Mouse (Mus musculus) embryonic facial prominence, embryonic 13.5 days (tissue): ENCODE data around the gene Akr7a5. TPM values are rescaled to one million over a fixed set of nuclear protein-coding genes. Genes with fewer than 3 reads are reported as not detected.
A peak's percentile ranks its signal among the peaks of the same experiment; 100 is the strongest.

Experiments used
- ATAC-seq: fragments of 200-750 bp; cut with Nextera tagmentation; 2 replicates; pipeline ENCODE4 v1.8.0; 2017; ENCODE audit warnings: low read depth; ENCODE audit not compliant: insufficient number of reproducible peaks, insufficient read depth, low FRiP score, low TSS enrichment
- H3K27ac ChIP-seq: fragments of 300-500 bp; sonication (generic); 2 replicates; pipeline ENCODE4 v1.5.1; 2015; ENCODE audit warnings: moderate library complexity, mild to moderate bottlenecking, inconsistent platforms
- H3K27me3 ChIP-seq: fragments of 300-500 bp; sonication (generic); 2 replicates; pipeline ENCODE4 v1.6.1; 2015; ENCODE audit warnings: mild to moderate bottlenecking, inconsistent platforms
- H3K36me3 ChIP-seq: fragments of 300-500 bp; sonication (generic); 2 replicates; pipeline ENCODE4 v1.6.1; 2015; ENCODE audit warnings: mild to moderate bottlenecking, inconsistent platforms
- H3K4me1 ChIP-seq: fragments of 300-500 bp; sonication (generic); 2 replicates; pipeline ENCODE4 v1.6.1; 2015; ENCODE audit warnings: inconsistent platforms
- H3K4me2 ChIP-seq: fragments of 300-500 bp; sonication (generic); 2 replicates; pipeline ENCODE4 v1.6.1; 2015; ENCODE audit warnings: moderate library complexity, mild to moderate bottlenecking, inconsistent platforms
- H3K4me3 ChIP-seq: fragments of 300-500 bp; sonication (generic); 2 replicates; pipeline ENCODE4 v1.5.1; 2015; ENCODE audit warnings: mild to moderate bottlenecking, inconsistent platforms
- H3K9ac ChIP-seq: fragments of 300-500 bp; sonication (generic); 2 replicates; pipeline ENCODE4 v1.6.1; 2015; ENCODE audit warnings: mild to moderate bottlenecking, inconsistent platforms
- H3K9me3 ChIP-seq: fragments of 300-500 bp; sonication (generic); 2 replicates; pipeline ENCODE4 v1.6.1; 2016; ENCODE audit warnings: inconsistent platforms
- WGBS: fragments of 180-500 bp; shearing (Covaris S2); methylation state at CpG from one replicate; pipeline ENCODE4 v1.1.7; 2015; ENCODE audit warnings: mixed read lengths; 5-methylcytosine and 5-hydroxymethylcytosine counted together
- polyA plus RNA-seq: library from polyadenylated mRNA; unstranded; fragments of >200 nt; fragmentation: Nextera tagmentation; extraction: Ambion mirVana; gene quantifications from 2 replicates; pipeline ENCODE4 v1.2.1, GENCODE M21; 2015

Gene Akr7a5
- polyA plus RNA-seq, 1 experiment from 2014 or later = 121 TPM

DNA sequence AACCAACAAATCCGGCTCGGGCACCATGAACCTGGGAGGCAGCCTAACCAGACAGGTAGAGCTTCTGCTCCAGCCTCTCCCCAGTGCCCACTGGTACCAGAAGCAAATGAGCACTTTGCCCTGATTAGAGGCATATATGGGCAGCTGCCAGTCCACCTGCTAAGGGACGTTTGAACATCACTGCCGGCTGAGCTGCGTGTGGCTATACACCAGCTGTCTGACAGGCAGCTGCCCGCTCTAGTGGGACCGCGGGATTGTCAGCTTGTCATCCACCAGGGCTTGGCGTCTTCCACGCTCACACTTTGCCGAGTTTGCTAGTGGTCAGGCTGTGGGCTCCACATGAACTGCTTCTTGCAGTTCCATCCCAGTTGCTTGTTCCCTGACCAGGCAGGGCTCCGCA, 30.0 kb upstream of the Akr7a5 start:
- H3K4me1 ChIP-seq = peaks cover 44% of the 10 kb centered on the region
- H3K4me2 ChIP-seq = no peak overlapping the region
- no peak for ATAC-seq
- H3K9ac ChIP-seq = no peak overlapping the region
- H3K27ac ChIP-seq = no peak overlapping the region
- peaks cover 70% of the 10 kb centered on the region for H3K36me3 ChIP-seq
- H3K27me3 ChIP-seq = no peaks in the 10 kb centered on the region
- H3K9me3 ChIP-seq = no peaks in the 10 kb centered on the region
- no peak overlapping the region for H3K4me3 ChIP-seq
- 91% methylated on average over 12 of the region's 12 CpGs for WGBS

DNA sequence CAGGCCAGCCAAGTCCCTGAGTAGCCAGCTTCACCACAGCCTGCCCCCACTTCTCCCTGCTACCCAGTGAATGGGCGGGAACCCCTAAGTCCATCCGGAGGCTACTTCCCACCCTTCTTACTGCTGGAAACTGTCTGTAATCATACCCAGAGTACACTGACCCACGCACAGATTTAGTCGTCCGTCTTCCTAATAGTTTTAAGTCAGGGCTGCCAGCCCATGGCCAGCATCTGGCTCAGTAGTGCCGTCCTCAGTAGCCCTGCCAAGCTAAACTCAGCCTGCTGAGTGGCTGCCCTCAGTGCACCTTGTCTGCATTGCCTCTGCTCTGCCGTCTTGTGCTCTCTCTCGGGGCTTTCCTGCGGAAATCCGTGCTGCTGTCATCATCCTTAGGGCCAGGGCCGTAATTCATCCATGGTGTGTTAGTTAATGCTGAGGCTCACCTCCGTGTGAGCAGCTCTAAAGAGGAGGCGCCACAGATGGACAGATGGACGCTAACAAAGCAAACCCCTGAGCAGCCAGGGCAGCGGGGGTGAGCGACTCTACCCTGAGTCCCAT, 28.7 kb upstream of the Akr7a5 start:
- Histone ChIP-seq H3K4me1 (peaks cover 33% of the 10 kb centered on the region), H3K4me2 (no peak overlapping the region), H3K9ac (no peak overlapping the region), H3K27me3 (no peaks in the 10 kb centered on the region), H3K27ac (no peak overlapping the region), H3K36me3 (peaks cover 78% of the 10 kb centered on the region), H3K9me3 (no peaks in the 10 kb centered on the region), H3K4me3 (no peak overlapping the region)
- no peak for ATAC-seq
- WGBS = 92% methylated on average over 16 of the region's 16 CpGs

DNA sequence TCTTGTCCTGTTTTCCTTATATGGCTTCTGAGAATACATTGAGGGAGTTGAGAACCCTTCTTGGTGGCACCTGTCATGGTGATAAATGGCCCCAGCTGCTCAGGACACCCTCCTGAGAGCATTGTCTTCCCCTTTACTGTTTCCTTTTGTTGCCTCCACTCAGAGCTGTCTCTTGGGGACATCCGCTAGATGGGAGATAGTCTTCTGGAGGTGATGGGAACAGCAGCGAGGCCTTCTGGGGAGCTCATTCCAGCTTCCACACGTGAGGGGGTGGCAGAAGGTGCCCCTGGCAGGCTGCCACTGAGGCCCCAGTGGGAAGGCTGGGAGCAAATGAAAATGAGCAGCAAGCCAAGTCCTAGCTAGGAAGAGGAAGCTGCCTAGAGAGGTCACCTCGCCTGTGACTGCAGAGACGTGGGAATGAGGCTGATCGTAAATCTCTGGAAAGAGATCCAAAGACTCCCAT, 27.6 kb upstream of the Akr7a5 start:
- Histone ChIP-seq H3K27me3 (no peaks in the 10 kb centered on the region), H3K36me3 (peaks cover 82% of the 10 kb centered on the region), H3K27ac (no peak overlapping the region), H3K4me3 (no peak overlapping the region), H3K4me2 (no peak overlapping the region), H3K9me3 (no peaks in the 10 kb centered on the region), H3K9ac (no peak overlapping the region), H3K4me1 (peaks cover 32% of the 10 kb centered on the region)
- ATAC-seq = no peak
- 79% methylated on average over 6 of the region's 6 CpGs for WGBS

DNA sequence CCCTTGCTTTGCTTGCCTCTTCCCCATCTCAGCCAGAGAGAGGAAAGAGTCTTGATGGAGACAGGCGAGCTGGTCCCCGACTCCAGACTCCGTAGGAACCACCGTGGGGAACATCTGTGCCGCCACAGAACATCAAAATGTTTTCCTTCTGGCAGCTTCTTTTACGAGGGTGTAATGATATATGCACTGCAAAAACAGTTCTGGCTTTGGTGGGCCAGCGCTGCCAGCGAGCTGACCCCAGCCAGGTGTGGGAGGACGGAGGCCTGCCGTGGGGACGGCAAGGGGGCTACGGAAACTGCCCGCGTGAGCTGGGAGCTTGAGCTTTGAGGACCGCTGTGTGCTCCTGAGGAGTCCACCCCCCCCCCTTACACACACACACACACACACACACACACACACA, 25.7 kb upstream of the Akr7a5 start:
- Histone ChIP-seq H3K4me3 (no peak overlapping the region), H3K36me3 (peaks cover 96% of the 10 kb centered on the region), H3K27me3 (no peaks in the 10 kb centered on the region), H3K9me3 (no peaks in the 10 kb centered on the region), H3K4me1 (peaks cover 45% of the 10 kb centered on the region), H3K27ac (peak overlapping the region; percentile 33; the same call in 1 of the 2 replicates), H3K9ac (no peak overlapping the region), H3K4me2 (no peak overlapping the region)
- no peak for ATAC-seq
- 59% methylated on average over 15 of the region's 15 CpGs for WGBS

DNA sequence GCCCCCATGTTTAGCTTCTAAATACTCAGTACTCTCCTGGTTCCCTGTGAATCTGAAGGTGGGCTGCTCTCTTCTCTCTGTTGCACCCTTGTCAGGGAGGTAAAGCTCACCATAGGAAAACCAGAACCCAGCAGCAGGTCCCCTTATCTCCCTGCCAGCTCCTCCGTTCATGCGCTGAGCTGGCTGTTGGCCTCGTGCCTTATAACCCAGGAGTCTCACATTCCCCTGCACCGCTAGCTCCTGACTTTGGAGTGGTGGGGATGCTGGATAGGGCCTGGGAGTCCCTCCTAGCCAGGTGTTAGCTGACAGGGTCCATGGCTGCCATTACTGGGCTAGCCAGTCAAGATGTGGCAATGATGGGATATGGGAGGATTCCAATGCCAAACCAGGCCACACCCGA, 24.3 kb upstream of the Akr7a5 start:
- H3K36me3 ChIP-seq = peaks cover 96% of the 10 kb centered on the region
- H3K9me3 ChIP-seq = no peaks in the 10 kb centered on the region
- H3K27ac ChIP-seq = peak overlapping the region; percentile 72; the same call in 1 of the 2 replicates
- no peaks in the 10 kb centered on the region for H3K27me3 ChIP-seq
- H3K4me3 ChIP-seq = no peak overlapping the region
- H3K9ac ChIP-seq = no peak overlapping the region
- ATAC-seq = no peak
- H3K4me2 ChIP-seq = no peak overlapping the region
- 85% methylated on average over 5 of the region's 5 CpGs for whole genome bisulfite sequencing
- H3K4me1 ChIP-seq = peaks cover 45% of the 10 kb centered on the region

DNA sequence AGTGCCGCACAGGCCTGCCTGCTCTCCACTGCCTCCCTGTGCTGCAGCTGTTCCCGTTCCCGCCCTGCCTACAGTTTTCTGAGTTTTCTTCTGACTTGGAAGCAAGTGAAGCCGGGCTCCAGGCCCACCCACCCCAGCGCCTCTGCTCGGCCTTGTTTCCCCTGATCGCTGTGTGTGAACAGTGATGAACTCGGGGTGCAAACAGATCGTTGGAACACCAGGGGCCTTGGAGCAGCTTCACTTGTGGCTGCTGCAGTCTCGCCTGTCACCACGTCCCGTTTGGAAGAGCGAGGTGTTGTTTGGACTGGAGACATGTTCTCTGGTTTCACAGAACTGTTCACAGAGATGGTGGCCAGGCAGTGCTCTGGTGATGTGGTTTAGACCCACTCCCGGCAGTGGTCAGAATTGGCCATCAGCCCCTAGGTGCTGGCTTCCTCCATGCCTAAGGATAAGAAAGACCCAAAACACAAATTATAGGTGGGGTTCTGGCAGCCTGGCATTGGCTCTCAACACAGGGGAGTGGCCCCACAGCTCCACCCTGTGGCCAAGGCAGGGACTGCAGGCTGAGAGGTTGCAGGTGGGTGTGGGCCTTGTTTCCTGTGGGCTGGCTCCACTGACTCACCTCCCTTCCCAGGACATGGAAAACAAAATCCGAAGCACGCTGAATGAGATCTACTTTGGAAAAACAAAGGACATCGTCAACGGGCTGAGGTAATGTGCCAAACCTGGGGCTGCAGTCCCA, 23.3 kb upstream of the Akr7a5 start:
- H3K4me1 ChIP-seq = peaks cover 43% of the 10 kb centered on the region
- H3K27me3 ChIP-seq = no peaks in the 10 kb centered on the region
- peaks cover 94% of the 10 kb centered on the region for H3K36me3 ChIP-seq
- 72% methylated on average over 18 of the region's 18 CpGs for whole genome bisulfite sequencing
- H3K9ac ChIP-seq = no peak overlapping the region
- peak overlapping the region; percentile 72 for H3K27ac ChIP-seq
- ATAC-seq = no peak
- H3K4me3 ChIP-seq = no peak overlapping the region
- H3K9me3 ChIP-seq = no peaks in the 10 kb centered on the region
- H3K4me2 ChIP-seq = no peak overlapping the region

DNA sequence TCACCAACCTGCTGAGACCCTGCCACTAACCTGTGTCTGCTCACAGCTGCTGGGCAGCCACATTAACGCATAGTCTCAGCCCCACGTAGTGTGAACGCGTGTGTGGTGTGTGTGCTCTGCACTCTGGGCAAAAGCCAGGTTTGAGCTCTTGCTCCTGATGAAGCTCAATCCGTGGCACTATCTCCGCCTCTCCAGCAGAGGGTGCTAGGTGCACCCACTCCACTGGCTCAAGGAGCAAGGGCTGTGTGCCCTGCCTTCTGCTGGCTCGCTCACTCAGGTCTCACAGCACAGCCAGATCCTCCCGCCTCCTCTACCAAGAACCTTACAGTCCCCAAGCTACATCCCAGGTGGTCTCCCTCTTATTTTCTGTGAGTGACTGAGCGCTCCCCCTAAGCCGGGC, 21.5 kb upstream of the Akr7a5 start:
- peaks cover 81% of the 10 kb centered on the region for H3K36me3 ChIP-seq
- ATAC-seq = no peak
- H3K4me2 ChIP-seq = no peak overlapping the region
- 49% methylated on average over 10 of the region's 10 CpGs for WGBS
- H3K27me3 ChIP-seq = no peaks in the 10 kb centered on the region
- H3K27ac ChIP-seq = peak overlapping the region; percentile 16; the same call in 1 of the 2 replicates
- H3K4me1 ChIP-seq = peaks cover 35% of the 10 kb centered on the region
- no peaks in the 10 kb centered on the region for H3K9me3 ChIP-seq
- H3K9ac ChIP-seq = peak overlapping the region; percentile 16; the same call in 1 of the 2 replicates
- no peak overlapping the region for H3K4me3 ChIP-seq

DNA sequence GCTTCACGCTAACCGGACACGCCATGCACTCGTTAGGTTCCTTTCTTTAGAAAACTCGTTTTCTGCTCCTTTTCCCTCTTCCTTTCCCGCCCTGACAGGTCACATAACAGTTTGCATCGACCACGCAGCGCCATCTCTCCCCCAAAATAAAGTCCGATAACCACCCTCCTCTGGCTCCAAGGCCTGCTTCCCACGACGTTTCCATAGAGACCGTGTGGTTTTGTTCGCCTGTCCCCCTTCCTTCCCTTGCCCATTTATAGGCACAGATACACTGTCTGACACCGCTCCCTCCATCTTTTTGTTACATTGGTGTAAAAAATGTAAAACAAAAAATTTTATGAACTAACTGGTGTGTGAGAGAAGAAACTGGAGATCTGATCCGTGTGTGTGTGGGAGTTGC, 19.4 kb upstream of the Akr7a5 start:
- H3K27ac ChIP-seq = no peak overlapping the region; the same call in 1 of the 2 replicates
- no peaks in the 10 kb centered on the region for H3K9me3 ChIP-seq
- ATAC-seq = no peak
- no peaks in the 10 kb centered on the region for H3K27me3 ChIP-seq
- no peak overlapping the region for H3K9ac ChIP-seq
- H3K4me3 ChIP-seq = no peak overlapping the region
- peaks cover 64% of the 10 kb centered on the region for H3K36me3 ChIP-seq
- H3K4me2 ChIP-seq = no peak overlapping the region
- H3K4me1 ChIP-seq = peaks cover 28% of the 10 kb centered on the region
- WGBS = 85% methylated on average over 16 of the region's 16 CpGs

DNA sequence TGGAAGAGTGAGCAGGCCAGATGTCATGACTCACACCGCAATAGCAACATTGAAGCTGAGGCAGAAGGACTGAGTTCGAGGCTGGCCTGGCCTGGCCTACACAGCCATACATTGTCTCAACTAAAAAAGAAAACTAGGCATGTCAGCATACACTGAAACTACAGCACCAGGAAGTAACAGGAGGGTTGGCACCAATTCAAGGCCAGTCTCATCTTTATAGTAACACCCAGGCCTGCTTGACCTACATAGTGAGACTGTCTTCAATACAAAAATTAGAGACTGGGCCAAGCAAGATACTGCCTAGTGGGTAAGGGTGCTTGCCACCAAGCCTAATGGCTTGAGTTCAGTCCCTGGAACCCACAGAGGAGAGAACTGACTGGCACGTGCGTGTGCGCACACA, 18.5 kb upstream of the Akr7a5 start:
- Histone ChIP-seq H3K27me3 (no peaks in the 10 kb centered on the region), H3K4me1 (peaks cover 30% of the 10 kb centered on the region), H3K27ac (no peak overlapping the region), H3K4me3 (no peak overlapping the region), H3K9me3 (no peaks in the 10 kb centered on the region), H3K9ac (no peak overlapping the region), H3K4me2 (no peak overlapping the region), H3K36me3 (peaks cover 55% of the 10 kb centered on the region)
- WGBS = 96% methylated on average over 5 of the region's 5 CpGs
- no peak for ATAC-seq

DNA sequence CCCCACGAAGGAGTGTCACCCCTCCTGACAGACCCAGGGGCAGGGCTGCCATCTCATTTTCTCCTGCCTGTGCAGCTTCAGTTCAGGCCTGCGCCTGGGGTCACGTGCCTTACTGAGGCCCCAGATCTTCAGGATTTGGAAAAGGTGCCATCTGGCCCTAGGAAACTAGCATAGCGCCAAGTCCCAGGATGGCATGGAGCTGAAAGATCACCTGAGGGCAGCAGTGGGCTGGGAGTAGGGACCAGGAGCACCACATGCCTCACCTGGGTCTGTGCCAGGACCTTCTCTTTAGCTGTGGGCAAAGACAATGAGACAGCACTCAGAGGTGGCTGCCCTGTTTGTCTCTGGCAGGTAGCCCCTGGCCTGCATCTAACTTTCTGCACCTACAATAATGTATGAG, 13.0 kb upstream of the Akr7a5 start:
- Histone ChIP-seq H3K9ac (no peak overlapping the region), H3K9me3 (no peaks in the 10 kb centered on the region), H3K27ac (no peak overlapping the region), H3K4me1 (0 out of 2 replicates have a peak, but pooled peaks cover 9% of the 10 kb centered on the region), H3K36me3 (peaks cover 54% of the 10 kb centered on the region), H3K4me2 (no peak overlapping the region), H3K4me3 (no peak overlapping the region), H3K27me3 (no peaks in the 10 kb centered on the region)
- WGBS = 83% methylated on average over 4 of the region's 4 CpGs
- no peak for ATAC-seq

DNA sequence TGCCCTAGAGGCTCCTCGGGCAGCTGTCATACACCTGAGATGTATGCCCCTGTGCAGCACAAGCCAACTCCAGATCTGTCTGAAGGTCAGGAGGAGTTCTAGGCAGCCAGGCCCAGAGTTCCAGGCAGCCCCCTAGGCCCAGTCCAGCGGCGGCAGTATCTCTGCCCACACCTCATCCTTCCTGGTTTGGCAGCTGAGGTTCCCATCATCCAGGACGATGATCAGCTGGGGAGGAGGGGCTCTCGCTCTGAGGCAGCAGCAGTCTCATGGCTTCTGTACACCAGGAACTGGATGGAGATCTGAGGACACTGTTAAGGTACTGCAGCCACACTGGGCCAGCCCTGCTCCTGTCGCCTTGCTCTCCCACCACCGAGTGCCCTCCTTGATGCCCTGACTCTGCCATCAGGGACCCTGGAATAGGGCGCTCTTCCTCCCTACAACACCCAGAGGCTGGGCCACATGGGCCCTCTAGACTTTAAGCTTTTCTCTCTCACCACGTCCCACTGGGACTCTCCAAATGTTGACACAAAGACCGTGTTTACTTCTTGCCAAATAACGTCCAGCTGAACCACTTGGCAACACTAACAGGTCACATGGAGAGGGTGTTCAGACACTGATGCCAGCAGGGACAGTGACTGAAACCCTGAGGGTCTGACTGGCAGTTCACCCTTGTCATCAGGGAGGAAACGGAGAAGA, 11.7 kb upstream of the Akr7a5 start:
- Histone ChIP-seq H3K9ac (no peak overlapping the region), H3K4me1 (0 out of 2 replicates have a peak, but pooled peaks cover 9% of the 10 kb centered on the region), H3K27me3 (no peaks in the 10 kb centered on the region), H3K4me2 (no peak overlapping the region), H3K9me3 (no peaks in the 10 kb centered on the region), H3K36me3 (peaks cover 53% of the 10 kb centered on the region), H3K4me3 (no peak overlapping the region), H3K27ac (no peak overlapping the region; the same call in 1 of the 2 replicates)
- no peak for ATAC-seq
- WGBS = 85% methylated on average over 12 of the region's 12 CpGs
